Mouse (Mus musculus): Measurements from ENCODE around the gene Tbcel. TPM values are rescaled to one million over a fixed set of nuclear protein-coding genes. Genes with fewer than 3 reads are reported as not detected.
A peak's percentile ranks its signal among the peaks of the same experiment; 100 is the strongest.

The Tbcel gene
- polyA plus RNA-seq, 1 experiment from 2014 or later: 5.0 TPM

- H3K27ac ChIP-seq (replicated peaks): no peak overlapping the region
- H3K9me3 ChIP-seq (replicated peaks): no peaks in the 10 kb centered on the region
- H3K4me1 ChIP-seq: no peaks in the 10 kb centered on the region
- H3K27me3 ChIP-seq: no peaks in the 10 kb centered on the region
- ATAC-seq (ENCODE audit: insufficient number of reproducible peaks, low FRiP score, low TSS enrichment, low read depth): no peak
- H3K4me3 ChIP-seq (replicated peaks): no peak overlapping the region
- 81% methylated on average over 4 of the region's 4 CpGs for WGBS
- no peak overlapping the region for H3K4me2 ChIP-seq (replicated peaks)
- no peak overlapping the region for H3K9ac ChIP-seq
- no peaks in the 10 kb centered on the region for H3K36me3 ChIP-seq
These were observed 20.7 kb downstream of the Tbcel start for GRCm38 (mm10) chr9:42486913-42487312.

- no peak overlapping the region for H3K4me2 ChIP-seq (replicated peaks)
- ATAC-seq (ENCODE audit: insufficient number of reproducible peaks, low FRiP score, low TSS enrichment, low read depth): no peak
These were observed 22.9 kb downstream of the Tbcel start for GRCm38 (mm10) chr9:42484667-42485066.

GRCm38 (mm10) chr9:42482944-42483343 is 24.7 kb downstream of the Tbcel start:
- Histone ChIP-seq H3K9me3 (replicated peaks) (no peaks in the 10 kb centered on the region), H3K27ac (replicated peaks) (no peak overlapping the region), H3K4me1 (no peaks in the 10 kb centered on the region), H3K4me3 (replicated peaks) (no peak overlapping the region), H3K4me2 (replicated peaks) (no peak overlapping the region), H3K27me3 (no peaks in the 10 kb centered on the region), H3K36me3 (no peaks in the 10 kb centered on the region), H3K9ac (no peak overlapping the region)
- 81% methylated on average over 1 of the region's 1 CpGs for WGBS
- ATAC-seq (ENCODE audit: insufficient number of reproducible peaks, low FRiP score, low TSS enrichment, low read depth): no peak

More at GRCm38 (mm10) chr9:42484667-42485066, 22.9 kb downstream of the Tbcel start:
- no peak overlapping the region for H3K9ac ChIP-seq
- no peaks in the 10 kb centered on the region for H3K27me3 ChIP-seq
- no peaks in the 10 kb centered on the region for H3K9me3 ChIP-seq (replicated peaks)
- 86% methylated on average over 1 of the region's 1 CpGs for WGBS
- H3K36me3 ChIP-seq: no peaks in the 10 kb centered on the region
- no peak overlapping the region for H3K4me3 ChIP-seq (replicated peaks)
- H3K4me1 ChIP-seq: no peaks in the 10 kb centered on the region
- H3K27ac ChIP-seq (replicated peaks): no peak overlapping the region

- Histone ChIP-seq H3K4me1 (peaks cover 4% of the 10 kb centered on the region), H3K9me3 (replicated peaks) (no peaks in the 10 kb centered on the region), H3K27me3 (no peaks in the 10 kb centered on the region), H3K36me3 (no peaks in the 10 kb centered on the region), H3K4me3 (replicated peaks) (no peak overlapping the region), H3K27ac (replicated peaks) (no peak overlapping the region), H3K4me2 (replicated peaks) (no peak overlapping the region), H3K9ac (no peak overlapping the region)
- WGBS: 88% methylated on average over 4 of the region's 4 CpGs
- no peak for ATAC-seq (ENCODE audit: insufficient number of reproducible peaks, low FRiP score, low TSS enrichment, low read depth)
These were observed 31.4 kb downstream of the Tbcel start for GRCm38 (mm10) chr9:42476166-42476565.

GRCm38 (mm10) chr9:42474244-42474643 is 33.4 kb downstream of the Tbcel start:
- no peaks in the 10 kb centered on the region for H3K9me3 ChIP-seq (replicated peaks)
- H3K4me2 ChIP-seq (replicated peaks): no peak overlapping the region
- H3K4me1 ChIP-seq: peaks cover 17% of the 10 kb centered on the region
- WGBS: 80% methylated on average over 8 of the region's 8 CpGs
- peaks cover 4% of the 10 kb centered on the region; the same call in 1 of the 2 replicates for H3K36me3 ChIP-seq
- ATAC-seq (ENCODE audit: insufficient number of reproducible peaks, low FRiP score, low TSS enrichment, low read depth): no peak
- no peaks in the 10 kb centered on the region for H3K27me3 ChIP-seq
- no peak overlapping the region for H3K9ac ChIP-seq
- H3K4me3 ChIP-seq (replicated peaks): no peak overlapping the region
- H3K27ac ChIP-seq (replicated peaks): no peak overlapping the region

GRCm38 (mm10) chr9:42471921-42472747 is 35.5 kb downstream of the Tbcel start:
- H3K4me2 ChIP-seq (replicated peaks): peak overlapping the region; percentile 65
- H3K9ac ChIP-seq: peak overlapping the region; percentile 85
- H3K4me3 ChIP-seq (replicated peaks): peak overlapping the region; percentile 86
- peaks cover 17% of the 10 kb centered on the region for H3K4me1 ChIP-seq
- peak; percentile 90 for ATAC-seq (ENCODE audit: insufficient number of reproducible peaks, low FRiP score, low TSS enrichment, low read depth)
- H3K27ac ChIP-seq (replicated peaks): peak overlapping the region; percentile 58
- H3K36me3 ChIP-seq: peaks cover 5% of the 10 kb centered on the region; the same call in 1 of the 2 replicates
- H3K9me3 ChIP-seq (replicated peaks): no peaks in the 10 kb centered on the region
- WGBS: 6% methylated on average over 49 of the region's 49 CpGs
- H3K27me3 ChIP-seq: no peaks in the 10 kb centered on the region

GRCm38 (mm10) chr9:42471214-42471613 is 36.4 kb downstream of the Tbcel start:
- Histone ChIP-seq H3K4me1 (peaks cover 17% of the 10 kb centered on the region), H3K36me3 (peaks cover 5% of the 10 kb centered on the region; the same call in 1 of the 2 replicates), H3K27ac (replicated peaks) (peak overlapping the region; percentile 58), H3K9me3 (replicated peaks) (no peaks in the 10 kb centered on the region), H3K4me3 (replicated peaks) (peak overlapping the region; percentile 86), H3K27me3 (no peaks in the 10 kb centered on the region), H3K4me2 (replicated peaks) (peak overlapping the region; percentile 65), H3K9ac (peak overlapping the region; percentile 85)
- ATAC-seq (ENCODE audit: insufficient number of reproducible peaks, low FRiP score, low TSS enrichment, low read depth): peak; percentile 44; the same call in 1 of the 2 replicates
- 46% methylated on average over 4 of the region's 4 CpGs for WGBS

- no peak overlapping the region for H3K27ac ChIP-seq (replicated peaks)
- WGBS: 95% methylated on average over 15 of the region's 15 CpGs
- H3K27me3 ChIP-seq: no peaks in the 10 kb centered on the region
- no peak overlapping the region for H3K4me2 ChIP-seq (replicated peaks)
- no peaks in the 10 kb centered on the region for H3K9me3 ChIP-seq (replicated peaks)
- H3K4me3 ChIP-seq (replicated peaks): no peak overlapping the region
- peaks cover 5% of the 10 kb centered on the region; the same call in 1 of the 2 replicates for H3K36me3 ChIP-seq
- H3K4me1 ChIP-seq: peaks cover 17% of the 10 kb centered on the region
- H3K9ac ChIP-seq: no peak overlapping the region
- ATAC-seq (ENCODE audit: insufficient number of reproducible peaks, low FRiP score, low TSS enrichment, low read depth): no peak
These were observed 38.3 kb downstream of the Tbcel start for GRCm38 (mm10) chr9:42469323-42469722.

- Histone ChIP-seq H3K27me3 (no peaks in the 10 kb centered on the region), H3K9me3 (replicated peaks) (no peaks in the 10 kb centered on the region), H3K4me2 (replicated peaks) (no peak overlapping the region), H3K9ac (no peak overlapping the region), H3K27ac (replicated peaks) (no peak overlapping the region), H3K36me3 (peaks cover 5% of the 10 kb centered on the region; the same call in 1 of the 2 replicates), H3K4me3 (replicated peaks) (no peak overlapping the region), H3K4me1 (peaks cover 20% of the 10 kb centered on the region)
- 89% methylated on average over 5 of the region's 5 CpGs for WGBS
- ATAC-seq (ENCODE audit: insufficient number of reproducible peaks, low FRiP score, low TSS enrichment, low read depth): no peak
These were observed 39.2 kb downstream of the Tbcel start for GRCm38 (mm10) chr9:42468360-42468759.

GRCm38 (mm10) chr9:42467116-42467815 is 40.3 kb downstream of the Tbcel start:
- 83% methylated on average over 12 of the region's 12 CpGs for WGBS
- H3K9me3 ChIP-seq (replicated peaks): no peaks in the 10 kb centered on the region

GRCm38 (mm10) chr9:42465661-42466091 is 41.9 kb downstream of the Tbcel start:
- ATAC-seq (ENCODE audit: insufficient number of reproducible peaks, low FRiP score, low TSS enrichment, low read depth): no peak
- peaks cover 29% of the 10 kb centered on the region for H3K4me1 ChIP-seq
- H3K27ac ChIP-seq (replicated peaks): no peak overlapping the region
- peaks cover 5% of the 10 kb centered on the region; the same call in 1 of the 2 replicates for H3K36me3 ChIP-seq
- WGBS: 71% methylated on average over 5 of the region's 5 CpGs
- no peak overlapping the region for H3K4me2 ChIP-seq (replicated peaks)
- H3K9ac ChIP-seq: no peak overlapping the region
- no peaks in the 10 kb centered on the region for H3K9me3 ChIP-seq (replicated peaks)
- H3K4me3 ChIP-seq (replicated peaks): no peak overlapping the region
- no peaks in the 10 kb centered on the region for H3K27me3 ChIP-seq

More at GRCm38 (mm10) chr9:42467116-42467815, 40.3 kb downstream of the Tbcel start:
- Histone ChIP-seq H3K9ac (no peak overlapping the region), H3K4me3 (replicated peaks) (no peak overlapping the region), H3K4me1 (peaks cover 23% of the 10 kb centered on the region), H3K27me3 (no peaks in the 10 kb centered on the region), H3K4me2 (replicated peaks) (no peak overlapping the region), H3K27ac (replicated peaks) (no peak overlapping the region), H3K36me3 (peaks cover 5% of the 10 kb centered on the region; the same call in 1 of the 2 replicates)
- ATAC-seq (ENCODE audit: insufficient number of reproducible peaks, low FRiP score, low TSS enrichment, low read depth): no peak
